Mouse (Mus musculus): Measurements from ENCODE around the gene Agk. TPM values are rescaled to one million over a fixed set of nuclear protein-coding genes. Genes with fewer than 3 reads are reported as not detected.
A peak's percentile ranks its signal among the peaks of the same experiment; 100 is the strongest.

Gene Agk
- polyA plus RNA-seq, 1 experiment from 2014 or later: 47.9 TPM

DNA sequence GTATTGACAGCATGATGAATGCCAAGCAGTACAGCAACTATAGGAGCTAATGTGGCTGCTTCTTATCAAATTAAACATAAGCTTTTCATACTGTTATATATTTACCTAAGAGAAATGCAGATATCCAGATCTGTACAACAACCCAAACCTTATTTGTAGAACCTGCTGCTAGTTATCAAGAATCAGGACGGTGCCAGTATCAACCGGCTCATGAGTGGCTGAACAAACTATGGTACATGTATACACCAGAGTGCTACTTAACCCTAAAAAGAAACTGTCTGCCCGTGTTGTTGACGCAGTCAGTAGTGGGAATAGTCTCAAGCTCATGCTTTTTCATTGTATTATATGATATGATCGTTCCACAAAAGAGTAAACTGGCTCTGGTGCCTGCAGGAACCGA is 46.1 kb downstream of the Agk start:
- Histone ChIP-seq H3K36me3 (peaks cover 28% of the 10 kb centered on the region), H3K9me3 (replicated peaks) (no peaks in the 10 kb centered on the region), H3K27ac (no peak overlapping the region), H3K4me3 (no peak overlapping the region), H3K4me1 (no peaks in the 10 kb centered on the region), H3K27me3 (ENCODE audit: low read depth, poor library complexity, severe bottlenecking) (no peaks in the 10 kb centered on the region)
- DNase-seq (ENCODE audit: low spot score): no peak
- 95% methylated on average over 6 of the region's 6 CpGs for WGBS

DNA sequence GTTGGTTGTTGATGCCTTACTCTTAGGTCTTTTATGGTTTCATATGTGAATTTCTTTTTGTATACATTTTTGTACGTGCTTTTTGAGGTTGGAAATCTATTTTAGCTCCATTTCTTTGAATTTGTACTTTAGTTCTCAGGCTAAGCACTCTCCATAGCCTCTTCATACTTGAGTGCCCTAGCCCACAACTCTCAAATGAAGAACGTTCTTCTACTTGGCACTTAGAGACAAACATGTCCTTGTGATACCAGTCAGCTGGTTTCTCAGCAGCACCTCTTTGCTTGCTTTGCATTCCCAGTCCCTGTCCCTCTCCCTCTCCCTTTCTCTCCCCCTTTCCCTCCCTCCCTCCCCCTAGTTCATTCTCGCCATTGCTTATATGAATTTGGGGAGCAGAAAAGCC is 55.2 kb downstream of the Agk start:
- H3K27ac ChIP-seq: no peak overlapping the region
- H3K27me3 ChIP-seq (ENCODE audit: low read depth, poor library complexity, severe bottlenecking): no peaks in the 10 kb centered on the region
- H3K9me3 ChIP-seq (replicated peaks): no peaks in the 10 kb centered on the region
- DNase-seq (ENCODE audit: low spot score): no peak
- peaks cover 33% of the 10 kb centered on the region for H3K36me3 ChIP-seq
- no peaks in the 10 kb centered on the region for H3K4me1 ChIP-seq
- WGBS: 87% methylated on average over 3 of the region's 3 CpGs
- H3K4me3 ChIP-seq: no peak overlapping the region

DNA sequence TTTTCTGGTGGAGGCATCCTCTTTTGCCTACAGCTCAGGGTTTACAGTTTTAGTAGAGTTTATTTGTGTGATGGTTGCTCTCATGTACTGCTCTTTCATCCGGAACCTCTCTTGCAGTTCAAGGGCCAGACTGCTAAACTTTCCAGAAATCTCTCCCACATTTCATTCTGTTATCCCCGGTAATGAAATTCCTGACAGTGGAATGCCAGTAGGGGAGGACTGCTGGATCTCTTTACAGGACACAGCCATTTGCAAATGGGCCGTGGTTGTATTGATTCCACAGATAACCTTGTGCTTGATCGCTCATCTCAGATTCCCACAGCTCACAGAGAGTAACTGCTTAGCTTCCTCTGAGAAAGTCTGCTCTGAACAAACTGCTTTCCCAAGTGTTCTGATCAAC is 56.9 kb downstream of the Agk start:
- H3K36me3 ChIP-seq: peaks cover 36% of the 10 kb centered on the region
- DNase-seq (ENCODE audit: low spot score): no peak
- WGBS: 93% methylated on average over 4 of the region's 4 CpGs
- H3K4me1 ChIP-seq: no peaks in the 10 kb centered on the region
- H3K9me3 ChIP-seq (replicated peaks): no peaks in the 10 kb centered on the region
- no peaks in the 10 kb centered on the region for H3K27me3 ChIP-seq (ENCODE audit: low read depth, poor library complexity, severe bottlenecking)
- no peak overlapping the region for H3K27ac ChIP-seq
- no peak overlapping the region for H3K4me3 ChIP-seq

DNA sequence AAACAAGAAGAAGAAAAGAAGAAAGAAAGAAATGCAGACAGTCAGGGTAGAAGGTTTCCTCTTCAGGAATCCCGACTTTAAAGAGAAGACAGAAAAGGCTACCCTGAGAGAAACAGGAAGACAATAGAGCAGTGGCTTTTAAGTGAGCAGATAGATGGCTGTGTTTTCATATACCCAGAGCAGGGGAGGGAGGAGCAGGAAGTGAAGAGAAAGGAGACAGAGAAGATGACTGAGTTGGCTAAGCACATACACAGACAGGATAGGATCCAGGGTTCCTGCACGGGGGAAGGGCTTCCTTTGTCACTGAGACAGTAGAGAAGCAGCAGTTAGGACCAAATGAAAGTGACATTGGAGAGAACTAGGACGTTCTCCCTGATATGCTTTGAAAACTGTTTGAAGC is 60.7 kb downstream of the Agk start:
- no peaks in the 10 kb centered on the region for H3K27me3 ChIP-seq (ENCODE audit: low read depth, poor library complexity, severe bottlenecking)
- DNase-seq (ENCODE audit: low spot score): no peak
- no peak overlapping the region for H3K27ac ChIP-seq
- H3K36me3 ChIP-seq: peaks cover 32% of the 10 kb centered on the region
- no peak overlapping the region for H3K4me3 ChIP-seq
- WGBS: 78% methylated on average over 3 of the region's 3 CpGs
- no peaks in the 10 kb centered on the region for H3K4me1 ChIP-seq
- no peaks in the 10 kb centered on the region for H3K9me3 ChIP-seq (replicated peaks)

DNA sequence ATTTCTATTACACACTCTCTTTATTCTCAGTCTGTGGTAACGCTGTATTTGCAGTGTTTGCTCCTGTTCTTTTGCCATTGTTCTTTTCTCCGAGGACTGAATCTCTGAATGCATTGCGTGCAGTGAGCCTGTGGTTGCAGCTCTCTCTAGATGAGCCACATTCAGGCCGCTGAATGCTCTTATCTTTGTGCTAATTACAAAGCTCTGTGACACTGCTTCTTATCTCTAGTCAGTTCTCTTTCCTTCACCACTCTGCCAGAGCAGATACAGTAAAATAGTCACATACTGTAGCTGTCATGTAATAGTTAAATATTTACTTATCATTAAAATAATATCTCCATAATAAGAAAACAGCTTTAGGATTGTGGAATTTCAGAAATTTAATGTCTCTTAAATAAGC is 63.7 kb downstream of the Agk start:
- H3K9me3 ChIP-seq (replicated peaks): no peaks in the 10 kb centered on the region
- peaks cover 33% of the 10 kb centered on the region for H3K36me3 ChIP-seq
- DNase-seq (ENCODE audit: low spot score): no peak
- no peak overlapping the region for H3K4me3 ChIP-seq
- H3K27ac ChIP-seq: no peak overlapping the region
- WGBS: 88% methylated on average over 4 of the region's 4 CpGs
- no peaks in the 10 kb centered on the region for H3K4me1 ChIP-seq
- no peaks in the 10 kb centered on the region for H3K27me3 ChIP-seq (ENCODE audit: low read depth, poor library complexity, severe bottlenecking)

DNA sequence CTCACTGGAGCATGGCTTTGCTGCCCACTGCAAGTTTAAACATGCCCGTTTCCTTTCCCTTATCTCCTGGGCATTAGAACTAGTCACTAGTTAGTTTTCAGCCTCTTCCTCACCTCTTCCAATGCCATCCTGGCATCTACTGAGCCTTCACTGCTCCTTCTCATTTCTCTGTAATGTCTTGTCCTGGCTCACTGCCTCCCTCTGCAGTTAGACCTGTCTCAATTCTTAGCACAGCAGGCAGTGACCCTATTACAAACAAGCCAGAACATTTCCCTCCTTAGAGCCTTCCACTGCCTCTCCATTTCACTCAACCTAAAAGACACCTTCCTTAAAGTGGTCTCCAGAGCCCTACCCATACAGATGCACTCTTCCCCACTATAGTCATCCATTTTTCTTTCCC is 66.0 kb downstream of the Agk start:
- Histone ChIP-seq H3K27me3 (ENCODE audit: low read depth, poor library complexity, severe bottlenecking) (no peaks in the 10 kb centered on the region), H3K9me3 (replicated peaks) (no peaks in the 10 kb centered on the region), H3K27ac (no peak overlapping the region), H3K4me1 (no peaks in the 10 kb centered on the region), H3K4me3 (no peak overlapping the region), H3K36me3 (peaks cover 42% of the 10 kb centered on the region)
- WGBS: 94% methylated on average over 1 of the region's 1 CpGs
- DNase-seq (ENCODE audit: low spot score): no peak

DNA sequence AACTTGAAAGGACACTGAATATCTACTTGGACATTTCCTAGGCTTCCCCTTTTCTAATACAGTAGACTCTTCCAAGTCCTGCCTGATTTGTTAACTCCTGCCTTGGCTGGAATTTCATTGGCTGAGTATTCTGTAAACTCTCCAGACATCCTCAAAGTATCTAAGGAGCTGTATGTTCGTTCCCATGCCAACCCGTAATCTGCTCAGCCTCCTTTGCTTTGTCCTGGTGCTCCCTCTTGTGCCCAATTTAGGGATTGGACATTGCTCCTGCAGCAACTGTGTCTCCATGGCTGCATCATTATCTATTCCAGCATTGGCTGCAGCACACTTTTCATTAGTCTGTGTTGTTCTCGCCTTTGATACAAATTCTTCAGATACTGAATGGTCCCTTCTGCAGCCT is 68.2 kb downstream of the Agk start:
- peak; percentile 51 for DNase-seq (ENCODE audit: low spot score)
- peaks cover 48% of the 10 kb centered on the region for H3K36me3 ChIP-seq
- H3K4me1 ChIP-seq: no peaks in the 10 kb centered on the region
- H3K27me3 ChIP-seq (ENCODE audit: low read depth, poor library complexity, severe bottlenecking): no peaks in the 10 kb centered on the region
- 47% methylated on average over 3 of the region's 3 CpGs for WGBS
- H3K9me3 ChIP-seq (replicated peaks): no peaks in the 10 kb centered on the region
- no peak overlapping the region for H3K4me3 ChIP-seq
- no peak overlapping the region for H3K27ac ChIP-seq

DNA sequence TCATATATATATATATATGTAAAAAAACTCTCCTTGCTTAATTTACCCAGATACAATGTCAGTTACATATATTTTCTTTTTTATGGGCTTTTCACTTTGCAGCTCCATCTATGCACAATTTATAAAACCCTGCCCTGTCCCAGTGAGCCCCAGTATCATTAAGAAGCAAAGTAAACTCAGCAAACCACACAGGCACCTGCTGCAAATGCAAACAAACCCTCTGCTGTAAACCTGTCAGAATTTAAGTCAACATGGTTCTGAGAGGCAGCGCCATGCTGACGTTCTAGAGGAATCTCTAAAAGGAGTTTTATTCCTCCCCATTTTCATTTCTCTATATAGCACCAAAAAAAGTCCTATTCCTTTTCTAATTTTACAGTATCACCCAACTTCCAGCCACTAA is 77.1 kb downstream of the Agk start:
- H3K9me3 ChIP-seq (replicated peaks): no peaks in the 10 kb centered on the region
- no peaks in the 10 kb centered on the region for H3K27me3 ChIP-seq (ENCODE audit: low read depth, poor library complexity, severe bottlenecking)
- no peak overlapping the region for H3K27ac ChIP-seq
- peaks cover 83% of the 10 kb centered on the region for H3K36me3 ChIP-seq
- WGBS: 96% methylated on average over 2 of the region's 2 CpGs
- H3K4me3 ChIP-seq: no peak overlapping the region
- DNase-seq (ENCODE audit: low spot score): no peak
- H3K4me1 ChIP-seq: no peaks in the 10 kb centered on the region

DNA sequence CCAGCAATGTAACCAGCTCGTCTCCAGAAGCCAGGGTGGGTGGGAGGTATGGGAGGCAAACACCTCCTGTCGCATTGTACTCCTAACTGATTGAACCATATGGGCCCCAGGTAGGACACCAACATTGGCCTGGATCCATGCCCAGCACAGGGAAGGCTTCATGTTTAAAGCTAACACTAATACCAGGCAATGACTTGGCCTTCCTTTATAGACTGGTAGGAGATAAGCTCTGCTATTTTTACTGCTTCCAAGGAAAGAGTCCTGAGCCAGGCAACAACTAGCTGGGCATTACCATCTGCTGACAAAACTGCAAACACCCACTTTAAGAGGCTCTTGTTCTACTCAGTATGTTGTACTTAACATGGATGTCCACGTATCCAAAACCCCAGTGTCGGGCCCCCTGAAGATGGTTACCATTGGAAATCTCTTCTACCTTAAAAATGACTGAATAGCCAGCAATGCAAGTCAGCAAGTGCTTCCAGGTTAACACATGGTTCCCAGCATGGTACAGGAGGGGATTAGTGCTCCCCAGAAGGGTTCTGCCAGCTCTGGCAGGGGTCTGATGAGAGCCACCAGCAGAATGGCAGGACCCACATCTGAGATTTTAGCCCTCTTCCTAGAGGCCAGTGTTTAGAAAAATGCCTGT is 78.8 kb downstream of the Agk start:
- Histone ChIP-seq H3K36me3 (peaks cover 82% of the 10 kb centered on the region), H3K4me1 (no peaks in the 10 kb centered on the region), H3K9me3 (replicated peaks) (no peaks in the 10 kb centered on the region), H3K4me3 (no peak overlapping the region), H3K27ac (no peak overlapping the region), H3K27me3 (ENCODE audit: low read depth, poor library complexity, severe bottlenecking) (no peaks in the 10 kb centered on the region)
- DNase-seq (ENCODE audit: low spot score): no peak
- WGBS: 93% methylated on average over 4 of the region's 4 CpGs

DNA sequence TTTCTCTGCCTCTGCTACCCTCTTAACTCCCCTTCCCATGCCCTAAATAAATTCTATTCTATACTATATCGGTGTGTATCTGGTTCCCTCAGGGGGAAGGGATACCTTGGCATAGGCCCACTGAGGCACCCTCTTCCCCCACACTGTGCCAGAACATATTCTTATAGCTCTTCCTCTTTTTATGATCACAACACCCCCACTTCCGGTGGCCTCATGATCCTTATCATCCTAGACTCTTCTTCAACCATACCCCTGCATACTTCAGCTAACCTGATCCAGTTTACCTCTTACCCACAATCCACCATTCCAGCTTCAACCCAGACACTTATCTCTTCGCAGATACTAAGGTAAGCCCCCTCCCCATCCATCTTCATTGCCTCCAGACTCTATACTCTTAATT is 86.1 kb downstream of the Agk start:
- over 99% methylated on average over 3 of the region's 3 CpGs for WGBS
- Histone ChIP-seq H3K9me3 (replicated peaks) (no peaks in the 10 kb centered on the region), H3K36me3 (peaks cover 43% of the 10 kb centered on the region), H3K27ac (no peak overlapping the region), H3K27me3 (ENCODE audit: low read depth, poor library complexity, severe bottlenecking) (no peaks in the 10 kb centered on the region), H3K4me3 (no peak overlapping the region), H3K4me1 (no peaks in the 10 kb centered on the region)
- no peak for DNase-seq (ENCODE audit: low spot score)

DNA sequence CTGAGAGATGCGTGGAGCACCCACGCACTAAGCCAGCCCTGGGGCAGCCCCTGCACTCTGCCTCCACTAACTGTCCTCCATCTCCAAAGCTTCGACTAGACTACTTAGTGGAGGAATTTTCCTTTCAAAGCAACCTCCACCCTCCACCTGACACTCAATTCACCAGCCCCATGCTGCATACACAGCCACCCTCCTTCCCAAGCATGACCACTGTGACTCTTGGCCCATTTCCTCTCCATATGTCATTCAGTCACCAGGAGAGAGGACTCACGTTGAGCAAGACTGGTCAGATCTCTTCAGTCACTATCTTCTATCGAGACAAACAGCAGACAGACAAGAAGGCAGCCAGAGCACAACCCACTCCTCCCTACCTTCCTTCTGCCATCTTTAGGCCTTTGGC is 88.1 kb downstream of the Agk start:
- Histone ChIP-seq H3K4me3 (no peak overlapping the region), H3K27ac (no peak overlapping the region), H3K36me3 (peaks cover 26% of the 10 kb centered on the region), H3K9me3 (replicated peaks) (no peaks in the 10 kb centered on the region), H3K4me1 (no peaks in the 10 kb centered on the region), H3K27me3 (ENCODE audit: low read depth, poor library complexity, severe bottlenecking) (no peaks in the 10 kb centered on the region)
- 88% methylated on average over 5 of the region's 5 CpGs for whole genome bisulfite sequencing
- DNase-seq (ENCODE audit: low spot score): no peak

DNA sequence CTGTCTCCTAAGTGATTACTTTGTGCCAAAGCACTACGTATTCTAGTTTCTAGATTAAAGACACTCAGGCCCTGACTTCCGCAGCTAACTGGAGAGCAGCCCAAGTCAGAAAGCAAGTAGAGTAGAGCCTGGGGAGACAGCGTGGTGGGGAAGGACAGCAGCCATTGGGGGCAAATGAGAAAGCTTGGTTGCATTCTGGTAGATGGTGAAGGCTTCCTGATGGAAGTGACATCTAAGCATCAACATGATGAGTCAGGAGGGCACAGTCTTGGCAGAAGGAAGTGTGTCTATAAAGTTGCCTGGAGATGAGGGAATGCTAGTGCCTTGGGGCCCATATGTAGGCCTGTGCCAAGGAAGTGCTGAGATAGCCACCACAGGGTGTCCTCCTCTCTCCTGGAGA is 88.6 kb downstream of the Agk start:
- Histone ChIP-seq H3K36me3 (peaks cover 25% of the 10 kb centered on the region), H3K9me3 (replicated peaks) (no peaks in the 10 kb centered on the region), H3K4me1 (no peaks in the 10 kb centered on the region), H3K27me3 (ENCODE audit: low read depth, poor library complexity, severe bottlenecking) (no peaks in the 10 kb centered on the region), H3K27ac (no peak overlapping the region), H3K4me3 (no peak overlapping the region)
- WGBS: 91% methylated on average over 3 of the region's 3 CpGs
- no peak for DNase-seq (ENCODE audit: low spot score)

DNA sequence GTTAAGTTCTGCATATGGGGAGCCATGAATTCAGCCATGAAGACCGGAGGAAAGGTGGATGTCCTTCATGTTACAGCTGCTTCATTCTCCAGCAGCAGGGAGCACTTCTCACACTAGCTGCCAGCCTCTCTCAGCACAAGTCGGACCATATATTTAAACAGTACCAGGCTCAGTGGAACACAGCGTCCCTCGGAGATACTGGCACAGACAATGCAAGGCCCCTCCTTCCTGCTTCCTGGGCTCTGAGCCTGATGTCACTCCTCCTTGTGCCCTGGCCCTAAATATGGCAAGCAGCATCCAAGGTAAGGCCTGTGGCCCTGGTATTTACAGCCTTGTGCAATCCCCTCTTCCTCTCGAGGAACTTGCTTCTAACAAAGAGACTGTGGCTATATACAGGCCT is 90.8 kb downstream of the Agk start:
- 84% methylated on average over 5 of the region's 5 CpGs for WGBS
- Histone ChIP-seq H3K27me3 (ENCODE audit: low read depth, poor library complexity, severe bottlenecking) (no peaks in the 10 kb centered on the region), H3K36me3 (peaks cover 28% of the 10 kb centered on the region), H3K27ac (no peak overlapping the region), H3K4me1 (no peaks in the 10 kb centered on the region), H3K4me3 (no peak overlapping the region), H3K9me3 (replicated peaks) (no peaks in the 10 kb centered on the region)
- no peak for DNase-seq (ENCODE audit: low spot score)

DNA sequence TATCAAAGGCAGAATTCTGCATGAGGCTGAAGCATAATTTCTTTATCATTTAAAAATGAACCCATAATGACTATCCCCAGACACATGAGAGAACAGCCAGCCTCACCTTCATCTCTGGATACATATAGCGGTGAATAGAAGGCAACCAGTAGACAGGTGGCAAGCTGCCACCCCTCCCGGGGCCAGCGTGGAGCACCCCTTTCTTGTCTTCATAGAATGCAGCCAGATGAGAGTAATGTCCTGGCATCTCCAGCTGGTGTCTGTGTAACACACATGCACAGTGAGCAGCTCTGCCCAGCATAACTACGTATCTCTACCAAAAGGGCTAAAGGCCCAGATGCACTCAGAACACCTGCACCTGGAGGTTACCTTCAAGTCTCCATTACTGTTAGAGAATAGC is 93.4 kb downstream of the Agk start:
- H3K36me3 ChIP-seq: peaks cover 32% of the 10 kb centered on the region
- no peak for DNase-seq (ENCODE audit: low spot score)
- WGBS: 96% methylated on average over 4 of the region's 4 CpGs
- no peaks in the 10 kb centered on the region for H3K4me1 ChIP-seq
- no peak overlapping the region for H3K4me3 ChIP-seq
- H3K27me3 ChIP-seq (ENCODE audit: low read depth, poor library complexity, severe bottlenecking): no peaks in the 10 kb centered on the region
- H3K27ac ChIP-seq: no peak overlapping the region
- no peaks in the 10 kb centered on the region for H3K9me3 ChIP-seq (replicated peaks)

All from limb, embryonic 10.5 days (tissue).